Mouse (Mus musculus) adrenal gland, postnatal 14 days (tissue): Measurements from ENCODE around the gene Scgb2b12. TPM values are rescaled to one million over a fixed set of nuclear protein-coding genes. Genes with fewer than 3 reads are reported as not detected.
"Not testable (repeated sequence)": the region's sequence is repeated elsewhere in the genome, so short reads cannot be mapped to it uniquely, and the experiment has no call there.

ENCODE experiments used
- DNase-seq: peaks from one replicate; pipeline ENCODE4 v3.0.0; 2021; ENCODE audit warnings: mixed read lengths
- long read RNA-seq, 2 experiments: library from polyadenylated mRNA; stranded (forward); transcript quantifications; one replicate each; pipeline ENCODE4 v2.0.0; 2021
- total RNA-seq: library from RNA; stranded (reverse); gene quantifications from 2 replicates; pipeline ENCODE4 v1.2.3, GENCODE M21; 2021

Scgb2b12 gene
- total RNA-seq: not detected in 2 replicates
- long read RNA-seq, experiment 1: 0 reads
- long read RNA-seq, experiment 2: 0 reads

DNA sequence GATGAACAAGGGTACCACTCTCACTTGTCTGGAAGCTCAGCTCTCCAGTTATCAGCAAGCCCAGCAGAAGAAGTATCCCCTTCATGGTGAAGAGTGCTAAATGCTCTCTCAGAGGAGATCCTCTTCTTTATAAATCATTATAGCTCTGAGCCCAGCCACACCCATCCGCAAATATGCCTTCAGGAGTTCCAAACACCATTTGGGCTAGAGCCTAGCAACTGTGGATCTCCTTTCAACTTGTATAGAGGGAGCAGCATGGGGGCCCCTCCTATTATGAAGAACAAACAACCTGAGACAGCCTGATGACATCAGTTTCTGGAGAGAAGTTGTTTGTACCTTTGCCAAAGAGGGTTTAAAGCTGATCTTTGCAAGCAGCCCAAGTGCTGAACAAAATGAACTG lies at the start of gene Scgb2b12:
TSS of gene Scgb2b12 (minus strand) at position 101 of the 400 bp plus-strand sequence.
- DNase-seq: not testable (repeated sequence)

DNA sequence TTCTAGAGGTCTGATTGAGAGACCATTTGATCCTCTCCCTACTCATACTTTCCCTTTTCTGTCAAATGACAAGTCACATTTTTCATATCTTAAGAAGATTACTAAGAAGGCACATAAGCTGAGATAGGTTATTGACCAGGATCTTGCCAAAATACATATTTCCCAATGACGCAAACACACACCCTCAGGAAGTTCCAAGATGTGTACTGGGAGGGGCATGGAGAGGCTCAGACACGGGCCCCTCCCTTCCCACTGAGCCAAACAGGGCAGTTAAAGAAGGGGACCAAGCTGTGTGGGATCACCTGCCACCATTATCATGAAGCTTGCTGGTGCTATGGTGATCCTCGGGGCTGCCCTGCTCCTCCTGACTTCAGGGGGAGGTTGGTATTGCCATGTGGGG lies 6.8 kb upstream of the Scgb2b12 start, which contains the start of gene Scgb1b12:
TSS of gene Scgb1b12 (plus strand) at position 301 of the 400 bp plus-strand sequence.
- DNase-seq: not testable (repeated sequence)

Other genes starting within 250 kb of the Scgb2b12 start
- not detected in 2 replicates for gene Scgb1b10, start 226.4 kb downstream of the Scgb2b12 start, total RNA-seq
- gene Scgb2b11, start 116.1 kb downstream of the Scgb2b12 start, total RNA-seq: not detected in 2 replicates
- not detected in 2 replicates for gene Scgb1b11, start 104.4 kb downstream of the Scgb2b12 start, total RNA-seq
- not detected in 2 replicates for gene Scgb1b12, start 6.9 kb upstream of the Scgb2b12 start, total RNA-seq
- not detected in 2 replicates for gene Scgb1b29, start 114.3 kb upstream of the Scgb2b12 start, total RNA-seq